Mouse (Mus musculus) MEL (cell line): ENCODE results near the gene Zfp335. TPM values are rescaled to one million over a fixed set of nuclear protein-coding genes. Genes with fewer than 3 reads are reported as not detected.

Experiments used
- DNase-seq: peaks from one replicate; pipeline ENCODE4 v3.0.0; 2011; ENCODE audit warnings: low read depth, low spot score
- H3K27ac ChIP-seq: 2 replicates; pipeline ENCODE4 v1.5.1; 2012; ENCODE audit warnings: low read depth, mild to moderate bottlenecking, control low read depth, low read length, moderate library complexity; ENCODE audit not compliant: control insufficient read depth
- H3K27me3 ChIP-seq, 2 experiments: fragments of 150-350 bp in 1 of 2; sonication (generic) in 1 of 2; 2 replicates each; pipeline ENCODE4 v1.6.1; 2012; ENCODE audit warnings: low read length in 2 of 2, mild to moderate bottlenecking in 2 of 2, improper control_type of control experiment in 1 of 2, moderate library complexity in 1 of 2; ENCODE audit not compliant: insufficient read depth in 2 of 2, control insufficient read depth in 1 of 2
- H3K36me3 ChIP-seq, 2 experiments: 2 replicates each; pipeline ENCODE4 v1.6.1; 2012 to 2014; ENCODE audit warnings: low read length in 2 of 2, improper control_type of control experiment in 1 of 2, inconsistent platforms in 1 of 2, mild to moderate bottlenecking in 1 of 2; ENCODE audit not compliant: insufficient read depth in 2 of 2, control insufficient read depth in 1 of 2
- H3K4me1 ChIP-seq, 2 experiments: fragments of 150-350 bp in 1 of 2; sonication (generic) in 1 of 2; 2 replicates each; pipeline ENCODE4 v1.6.1; 2012; ENCODE audit warnings: low read length in 2 of 2, improper control_type of control experiment in 1 of 2, mild to moderate bottlenecking in 1 of 2; ENCODE audit not compliant: insufficient read depth in 2 of 2, control insufficient read depth in 1 of 2
- H3K4me3 ChIP-seq, 2 experiments: fragments of 150-350 bp in 1 of 2; sonication (generic) in 1 of 2; 2 replicates each; pipeline ENCODE4 v1.5.1; 2012; ENCODE audit warnings: low read depth in 2 of 2, low read length in 2 of 2, mild to moderate bottlenecking in 2 of 2, moderate library complexity in 2 of 2, control low read depth in 1 of 2, improper control_type of control experiment in 1 of 2; ENCODE audit not compliant: control insufficient read depth in 1 of 2, insufficient read depth in 1 of 2
- H3K79me2 ChIP-seq: 2 replicates; pipeline ENCODE4 v1.6.1; 2012; ENCODE audit warnings: mild to moderate bottlenecking, low read length, moderate library complexity; ENCODE audit not compliant: control insufficient read depth, poor library complexity, insufficient read depth
- H3K9ac ChIP-seq: 2 replicates; pipeline ENCODE4 v1.6.1; 2012; ENCODE audit warnings: low read depth, mild to moderate bottlenecking, control low read depth, low read length, moderate library complexity; ENCODE audit not compliant: control insufficient read depth, poor library complexity, severe bottlenecking
- H3K9me3 ChIP-seq: fragments of 150-350 bp; sonication (generic); replicated peaks from 2 replicates; pipeline ENCODE4 v1.6.1; 2012; ENCODE audit warnings: mild to moderate bottlenecking, low read length, improper control_type of control experiment, moderate library complexity; ENCODE audit not compliant: insufficient read depth
- BHLHE40 ChIP-seq: IDR thresholded peaks from 2 replicates; pipeline ENCODE4 v1.6.1; 2012; ENCODE audit warnings: low read depth, mild to moderate bottlenecking, inconsistent platforms, low read length, improper control_type of control experiment, borderline replicate concordance
- CHD1 ChIP-seq: IDR thresholded peaks from 2 replicates; pipeline ENCODE4 v1.6.1; 2012; ENCODE audit warnings: low read depth, mild to moderate bottlenecking, inconsistent platforms, low read length, improper control_type of control experiment
- CHD2 ChIP-seq: IDR thresholded peaks from 2 replicates; pipeline ENCODE4 v1.6.1; 2011; ENCODE audit warnings: low read length, improper control_type of control experiment
- CTCF ChIP-seq, 3 experiments: IDR thresholded peaks in 2 of 3; conservative IDR thresholded peaks in 1 of 3; 2 replicates each; pipeline ENCODE4 v1.5.1; 2011 to 2012; ENCODE audit warnings: low read length in 3 of 3, low read depth in 2 of 3, mild to moderate bottlenecking in 2 of 3, improper control_type of control experiment in 1 of 3, inconsistent platforms in 1 of 3, mixed read lengths in 1 of 3, moderate library complexity in 1 of 3; ENCODE audit not compliant: control insufficient read depth in 1 of 3, insufficient read depth in 1 of 3, poor library complexity in 1 of 3, severe bottlenecking in 1 of 3
- ELF1 ChIP-seq: IDR thresholded peaks from 2 replicates; pipeline ENCODE4 v1.6.1; 2014; ENCODE audit warnings: low read depth, mild to moderate bottlenecking, inconsistent platforms, low read length, improper control_type of control experiment, moderate library complexity
- EP300 ChIP-seq, 2 experiments: IDR thresholded peaks; 2 replicates each; pipeline ENCODE4 v1.6.1; 2011; ENCODE audit warnings: improper control_type of control experiment in 2 of 2, low read length in 2 of 2, low read depth in 1 of 2, mild to moderate bottlenecking in 1 of 2
- ETS1 ChIP-seq: IDR thresholded peaks from 2 replicates; pipeline ENCODE4 v1.6.1; 2012; ENCODE audit warnings: low read depth, mild to moderate bottlenecking, inconsistent platforms, low read length, improper control_type of control experiment, moderate library complexity
- GATA1 ChIP-seq: IDR thresholded peaks from 2 replicates; pipeline ENCODE4 v1.6.1; 2011; ENCODE audit warnings: low read depth, low read length, improper control_type of control experiment
- HCFC1 ChIP-seq: IDR thresholded peaks from 2 replicates; pipeline ENCODE4 v1.6.1; 2012; ENCODE audit warnings: low read depth, mild to moderate bottlenecking, inconsistent platforms, low read length, improper control_type of control experiment, moderate library complexity
- JUND ChIP-seq: IDR thresholded peaks from 2 replicates; pipeline ENCODE4 v1.6.1; 2011; ENCODE audit warnings: low read depth, mild to moderate bottlenecking, improper control_type of control experiment, low read length
- KAT2A ChIP-seq: conservative IDR thresholded peaks from 2 replicates; pipeline ENCODE4 v1.6.1; 2012; ENCODE audit warnings: low read depth, low read length, improper control_type of control experiment, inconsistent platforms
- MAFK ChIP-seq: IDR thresholded peaks from 2 replicates; pipeline ENCODE4 v1.6.1; 2011; ENCODE audit warnings: low read depth, mild to moderate bottlenecking, low read length, improper control_type of control experiment, borderline replicate concordance
- MAX ChIP-seq: IDR thresholded peaks from 2 replicates; pipeline ENCODE4 v1.6.1; 2011; ENCODE audit warnings: low read length, improper control_type of control experiment
- MAZ ChIP-seq: IDR thresholded peaks from 2 replicates; pipeline ENCODE4 v1.6.1; 2012; ENCODE audit warnings: low read depth, mild to moderate bottlenecking, inconsistent platforms, low read length, improper control_type of control experiment
- MEF2A ChIP-seq: IDR thresholded peaks from 2 replicates; pipeline ENCODE4 v1.6.1; 2014; ENCODE audit warnings: low read depth, mild to moderate bottlenecking, inconsistent platforms, low read length, improper control_type of control experiment; ENCODE audit not compliant: poor library complexity, insufficient replicate concordance, severe bottlenecking; ENCODE audit errors: extremely low read depth
- MXI1 ChIP-seq: IDR thresholded peaks from 2 replicates; pipeline ENCODE4 v1.6.1; 2011; ENCODE audit warnings: mild to moderate bottlenecking, low read depth, low read length, improper control_type of control experiment
- MYB ChIP-seq: IDR thresholded peaks from 2 replicates; pipeline ENCODE4 v1.6.1; 2011; ENCODE audit warnings: mild to moderate bottlenecking, low read depth, low read length, improper control_type of control experiment
- NELFE ChIP-seq: IDR thresholded peaks from 2 replicates; pipeline ENCODE4 v1.6.1; 2011; ENCODE audit warnings: low read depth, low read length, improper control_type of control experiment
- NRF1 ChIP-seq: IDR thresholded peaks from 2 replicates; pipeline ENCODE4 v1.6.1; 2014; ENCODE audit warnings: low read depth, mild to moderate bottlenecking, inconsistent platforms, low read length, improper control_type of control experiment, moderate library complexity; ENCODE audit not compliant: poor library complexity, insufficient read depth, severe bottlenecking
- POLR2AphosphoS2 ChIP-seq: IDR thresholded peaks from 2 replicates; pipeline ENCODE4 v1.6.1; 2011; ENCODE audit warnings: low read length, improper control_type of control experiment
- POLR2AphosphoS5 ChIP-seq: IDR thresholded peaks from 2 replicates; pipeline ENCODE4 v1.6.1; 2012; ENCODE audit warnings: low read depth, borderline replicate concordance, mild to moderate bottlenecking, inconsistent platforms, low read length, moderate library complexity, mixed read lengths
- RAD21 ChIP-seq: IDR thresholded peaks from 2 replicates; pipeline ENCODE4 v1.6.1; 2011; ENCODE audit warnings: mild to moderate bottlenecking, low read depth, low read length, improper control_type of control experiment
- RCOR1 ChIP-seq: IDR thresholded peaks from 2 replicates; pipeline ENCODE4 v1.6.1; 2012; ENCODE audit warnings: low read depth, mild to moderate bottlenecking, inconsistent platforms, low read length, improper control_type of control experiment
- SIN3A ChIP-seq: IDR thresholded peaks from 2 replicates; pipeline ENCODE4 v1.6.1; 2012; ENCODE audit warnings: low read length, improper control_type of control experiment, inconsistent platforms
- TAL1 ChIP-seq: IDR thresholded peaks from 2 replicates; pipeline ENCODE4 v1.6.1; 2012; ENCODE audit warnings: mild to moderate bottlenecking, inconsistent platforms, low read length, moderate library complexity, mixed read lengths
- TBP ChIP-seq: IDR thresholded peaks from 2 replicates; pipeline ENCODE4 v1.8.0; 2011; ENCODE audit warnings: low read depth, low read length, improper control_type of control experiment
- TCF12 ChIP-seq: IDR thresholded peaks from 2 replicates; pipeline ENCODE4 v1.6.1; 2014; ENCODE audit warnings: low read depth, mild to moderate bottlenecking, inconsistent platforms, low read length, improper control_type of control experiment, moderate library complexity
- USF1 ChIP-seq: IDR thresholded peaks from 2 replicates; pipeline ENCODE4 v1.6.1; 2014; ENCODE audit warnings: low read depth, mild to moderate bottlenecking, inconsistent platforms, low read length, improper control_type of control experiment, moderate library complexity
- USF2 ChIP-seq, 2 experiments: IDR thresholded peaks; 2 replicates each; pipeline ENCODE4 v1.6.1; 2011 to 2012; ENCODE audit warnings: improper control_type of control experiment in 2 of 2, low read length in 2 of 2, borderline replicate concordance in 1 of 2, inconsistent platforms in 1 of 2, low read depth in 1 of 2, mild to moderate bottlenecking in 1 of 2; ENCODE audit not compliant: insufficient read depth in 1 of 2
- ZC3H11A ChIP-seq: IDR thresholded peaks from 2 replicates; pipeline ENCODE4 v1.6.1; 2012; ENCODE audit warnings: low read depth, mild to moderate bottlenecking, inconsistent platforms, low read length, improper control_type of control experiment
- ZKSCAN1 ChIP-seq: IDR thresholded peaks from 2 replicates; pipeline ENCODE4 v1.6.1; 2012; ENCODE audit warnings: low read depth, mild to moderate bottlenecking, inconsistent platforms, low read length, improper control_type of control experiment, moderate library complexity
- ZMIZ1 ChIP-seq: IDR thresholded peaks from 2 replicates; pipeline ENCODE4 v1.6.1; 2012; ENCODE audit warnings: low read depth, mild to moderate bottlenecking, inconsistent platforms, low read length, improper control_type of control experiment, moderate library complexity
- ZNF384 ChIP-seq: IDR thresholded peaks from 2 replicates; pipeline ENCODE4 v1.6.1; 2012; ENCODE audit warnings: low read depth, mild to moderate bottlenecking, inconsistent platforms, low read length, improper control_type of control experiment
- polyA plus RNA-seq, 2 experiments: library from polyadenylated mRNA; stranded (reverse) in 1 of 2; unstranded in 1 of 2; fragments of >175 nt in 1 of 2; fragments of >200 nt in 1 of 2; gene quantifications; 2 replicates each; pipeline versions ENCODE4 v1.2.1 to v1.2.4; 2012; ENCODE audit warnings: low replicate concordance in 2 of 2, low read depth in 1 of 2; ENCODE audit not compliant: insufficient read length in 2 of 2, insufficient read depth in 1 of 2, missing spikeins in 1 of 2
- total RNA-seq: library from RNA; depleted of rRNA; stranded (reverse); fragments of 300-350 nt; gene quantifications from 2 replicates; pipeline ENCODE4 v1.2.3, GENCODE M21; 2012

Zfp335 gene
- total and polyA plus RNA-seq, 3 experiments, result 12.6 to 24.1 TPM; not detected in 1

DNA sequence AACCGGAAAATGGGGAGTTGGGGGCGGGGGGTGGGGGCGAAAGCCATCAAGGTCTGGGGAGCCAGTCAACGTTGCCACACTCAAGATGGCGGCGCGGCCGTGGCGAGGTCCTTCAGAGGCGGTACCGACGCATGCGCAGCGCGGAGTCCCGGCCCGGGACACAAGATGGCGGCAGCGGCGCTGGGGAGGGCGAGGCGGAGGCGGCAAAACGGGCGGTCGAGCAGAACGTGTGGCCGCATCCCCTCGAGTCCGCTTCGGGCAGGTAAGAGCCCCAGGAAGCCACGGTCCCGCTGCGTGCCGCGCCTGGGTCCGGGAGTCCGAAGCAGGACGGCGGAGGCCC lies 32.4 kb downstream of the Zfp335 start, which contains the start of gene Pcif1 (continued):
- no peak for TF ChIP-seq ZKSCAN1
- TF ChIP-seq CHD2, result no peak

DNA sequence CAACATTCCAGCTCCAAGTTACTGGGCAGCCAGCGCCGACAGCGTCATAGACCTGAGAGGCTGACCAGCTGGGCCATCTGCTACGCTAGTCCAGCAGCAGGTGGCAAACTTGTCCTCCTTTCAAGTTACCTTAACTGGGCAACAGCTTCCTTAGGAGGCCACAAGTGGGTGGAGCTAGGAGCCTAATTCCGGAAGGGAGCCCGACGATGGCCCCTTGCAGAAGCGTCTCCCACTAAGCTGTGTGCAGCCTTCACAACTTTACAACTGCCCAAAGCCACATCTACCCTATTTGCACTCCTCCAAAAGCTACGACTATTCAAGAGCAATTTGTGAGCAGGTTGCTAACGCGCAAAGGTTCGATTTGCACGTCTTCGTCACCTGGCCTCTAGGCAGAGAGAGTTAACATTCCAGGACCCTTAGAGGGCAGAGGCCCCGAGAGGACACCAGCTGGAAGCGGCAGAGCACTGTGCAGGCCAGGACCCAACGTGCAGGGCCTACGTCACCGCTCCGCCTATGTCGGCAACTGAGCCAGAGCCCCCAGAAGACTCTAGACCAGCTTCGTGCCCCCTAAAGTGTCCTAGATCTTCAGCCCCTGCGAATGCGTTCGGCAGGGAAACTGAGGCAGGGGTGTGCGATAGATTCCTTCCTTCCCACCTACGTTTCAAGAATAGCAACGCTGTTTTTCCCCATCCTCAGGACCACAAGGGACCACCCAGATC lies 32.9 kb downstream of the Zfp335 start:
- Histone ChIP-seq H3K9ac (peak overlapping the region; percentile 99), H3K4me1 (peaks cover 7 to 30% of the 10 kb centered on the region in 2 experiments), H3K4me3 (peak overlapping the region; percentile 75 to 77), H3K79me2 (peaks cover 25% of the 10 kb centered on the region), H3K36me3 (peaks cover 0 to 18% of the 10 kb centered on the region in 2 experiments; a peak in 2 of 4 replicates), H3K9me3 (no peaks in the 10 kb centered on the region), H3K27ac (peak overlapping the region; percentile 75), H3K27me3 (no peaks in the 10 kb centered on the region)
- peak; percentile 91 for DNase-seq
- TF ChIP-seq HCFC1 (peak; percentile 79), ZC3H11A (no peak; the same call in 1 of the 2 replicates), RCOR1 (no peak), MAFK (no peak), USF2 (IDR thresholded peaks at IDR 0.05; ENCODE audit: borderline replicate concordance in 1 of 2, insufficient read depth in 1 of 2, low read depth in 1 of 2, low read length in 2 of 2) (no peak), RAD21 (no peak; the same call in none of the 2 replicates), GATA1 (no peak), NRF1 (0 out of 2 replicates have a peak, but pooled peaks have one; percentile 29), ZNF384 (no peak), CHD2 (no peak), BHLHE40 (no peak), USF1 (no peak), MAX (no peak; the same call in 1 of the 2 replicates), SIN3A (peak; percentile 76), POLR2AphosphoS2 (peak; percentile 94), ZKSCAN1 (no peak), POLR2AphosphoS5 (no peak), TCF12 (no peak), ELF1 (peak; percentile 85), CHD1 (no peak), MEF2A (no peak), MXI1 (peak; percentile 59), EP300 (IDR thresholded peaks at IDR 0.05; ENCODE audit: low read depth in 1 of 2, low read length in 2 of 2) (no peak), CTCF (IDR thresholded peaks at IDR 0.05 in 2 of 3, conservative IDR thresholded peaks at IDR 0.05 in 1 of 3; ENCODE audit: control insufficient read depth in 1 of 3, insufficient read depth in 1 of 3, low read depth in 2 of 3, low read length in 3 of 3, poor library complexity in 1 of 3, severe bottlenecking in 1 of 3) (peak in 1 of 3 experiments; percentile 21; a peak in 2 of 6 replicates), MYB (no peak), MAZ (peak; percentile 57), ZMIZ1 (peak; percentile 53; the same call in 1 of the 2 replicates), KAT2A (no peak; the same call in 1 of the 2 replicates), ETS1 (no peak), TAL1 (no peak), JUND (no peak), NELFE (peak; percentile 66), TBP (peak; percentile 77)
